Mouse (Mus musculus) forebrain, embryonic 15.5 days (tissue): ENCODE results near the gene Srrd. TPM values are rescaled to one million over a fixed set of nuclear protein-coding genes. Genes with fewer than 3 reads are reported as not detected.
A peak's percentile ranks its signal among the peaks of the same experiment; 100 is the strongest.

ENCODE experiments used
- ATAC-seq: fragments of 200-750 bp; cut with Nextera tagmentation; replicated peaks from 2 replicates; pipeline ENCODE4 v1.8.0; 2017; ENCODE audit warnings: mild to moderate bottlenecking, moderate TSS enrichment, moderate library complexity
- H3K27ac ChIP-seq: fragments of 300-500 bp; sonication (generic); replicated peaks from 2 replicates; pipeline ENCODE4 v1.5.1; 2015; ENCODE audit warnings: mild to moderate bottlenecking, inconsistent platforms
- H3K27me3 ChIP-seq: fragments of 300-500 bp; sonication (generic); 2 replicates; pipeline ENCODE4 v1.6.1; 2015; ENCODE audit warnings: inconsistent platforms
- H3K36me3 ChIP-seq: fragments of 300-500 bp; sonication (generic); 2 replicates; pipeline ENCODE4 v1.6.1; 2015; ENCODE audit warnings: mild to moderate bottlenecking, inconsistent platforms
- H3K4me1 ChIP-seq: fragments of 300-500 bp; sonication (generic); 2 replicates; pipeline ENCODE4 v1.6.1; 2015; ENCODE audit warnings: inconsistent platforms
- H3K4me2 ChIP-seq: fragments of 300-500 bp; sonication (generic); replicated peaks from 2 replicates; pipeline ENCODE4 v1.6.1; 2015; ENCODE audit warnings: mild to moderate bottlenecking, inconsistent platforms
- H3K4me3 ChIP-seq: fragments of 300-500 bp; sonication (generic); 2 replicates; pipeline ENCODE4 v1.5.1; 2015; ENCODE audit warnings: mild to moderate bottlenecking, inconsistent platforms
- H3K9ac ChIP-seq: fragments of 300-500 bp; sonication (generic); replicated peaks from 2 replicates; pipeline ENCODE4 v1.6.1; 2015; ENCODE audit warnings: mild to moderate bottlenecking, inconsistent platforms
- H3K9me3 ChIP-seq: fragments of 300-500 bp; sonication (generic); 2 replicates; pipeline ENCODE4 v1.6.1; 2016; ENCODE audit warnings: inconsistent platforms
- WGBS: fragments of 180-500 bp; shearing (Covaris S2); methylation state at CpG from one replicate; pipeline ENCODE4 v1.1.7; 2015; ENCODE audit warnings: mixed read lengths; 5-methylcytosine and 5-hydroxymethylcytosine counted together
- polyA plus RNA-seq: library from polyadenylated mRNA; unstranded; fragments of >200 nt; fragmentation: Nextera tagmentation; extraction: Ambion mirVana; gene quantifications from 2 replicates; pipeline ENCODE4 v1.2.1, GENCODE M21; 2015

Srrd gene
- polyA plus RNA-seq: 54.0 and 57.5 TPM in 2 replicates

GRCm38 (mm10) chr5:112342463-112343204 lies at the start of gene Srrd, which contains the start of gene Hps4:
Gene Srrd (minus strand): TSS chr5:112343040.
Gene Hps4 (plus strand): TSS chr5:112343083.
- Histone ChIP-seq H3K4me1 (peaks cover 33% of the 10 kb centered on the region), H3K27me3 (no peaks in the 10 kb centered on the region), H3K9ac (peak within 1 kb of the TSS; percentile 71), H3K36me3 (peaks cover 23% of the 10 kb centered on the region), H3K4me2 (peak within 1 kb of the TSS; percentile 76), H3K9me3 (no peaks in the 10 kb centered on the region), H3K4me3 (peak within 1 kb of the TSS; percentile 84), H3K27ac (peak within 1 kb of the TSS; percentile 44)
- peak; percentile 72 for ATAC-seq
- 2% methylated on average over 64 of the region's 64 CpGs for WGBS

- H3K27me3 ChIP-seq: no peaks in the 10 kb centered on the region
- peaks cover 16% of the 10 kb centered on the region; the same call in 1 of the 2 replicates for H3K36me3 ChIP-seq
- 72% methylated on average over 27 of the region's 27 CpGs for WGBS
- peaks cover 63% of the 10 kb centered on the region for H3K4me1 ChIP-seq
- H3K27ac ChIP-seq: no peak overlapping the region
- no peak overlapping the region for H3K4me2 ChIP-seq
- H3K4me3 ChIP-seq: no peak overlapping the region
- H3K9me3 ChIP-seq: no peaks in the 10 kb centered on the region
- H3K9ac ChIP-seq: no peak overlapping the region
- ATAC-seq: no peak
Observed at GRCm38 (mm10) chr5:112391676-112392323, 49.0 kb upstream of the Srrd start.

GRCm38 (mm10) chr5:112391002-112391401 lies 48.2 kb upstream of the Srrd start:
- Histone ChIP-seq H3K36me3 (peaks cover 23% of the 10 kb centered on the region), H3K4me2 (no peak overlapping the region), H3K9ac (no peak overlapping the region), H3K9me3 (no peaks in the 10 kb centered on the region), H3K4me1 (peaks cover 60% of the 10 kb centered on the region), H3K27ac (no peak overlapping the region), H3K4me3 (no peak overlapping the region), H3K27me3 (no peaks in the 10 kb centered on the region)
- ATAC-seq: no peak
- WGBS: 66% methylated on average over 16 of the region's 16 CpGs

GRCm38 (mm10) chr5:112389352-112389751 lies 46.5 kb upstream of the Srrd start:
- H3K27me3 ChIP-seq: no peaks in the 10 kb centered on the region
- no peaks in the 10 kb centered on the region for H3K9me3 ChIP-seq
- 71% methylated on average over 9 of the region's 9 CpGs for WGBS
- H3K4me3 ChIP-seq: no peak overlapping the region
- peaks cover 38% of the 10 kb centered on the region for H3K36me3 ChIP-seq
- ATAC-seq: no peak
- peaks cover 52% of the 10 kb centered on the region for H3K4me1 ChIP-seq
- no peak overlapping the region for H3K27ac ChIP-seq
- peak overlapping the region; percentile 27; the same call in 1 of the 2 replicates for H3K9ac ChIP-seq
- H3K4me2 ChIP-seq: no peak overlapping the region

- no peaks in the 10 kb centered on the region for H3K9me3 ChIP-seq
- H3K9ac ChIP-seq: no peak overlapping the region
- H3K4me2 ChIP-seq: no peak overlapping the region
- no peak for ATAC-seq
- WGBS: 79% methylated on average over 2 of the region's 2 CpGs
- H3K27ac ChIP-seq: no peak overlapping the region
- H3K4me3 ChIP-seq: no peak overlapping the region
- H3K36me3 ChIP-seq: peaks cover 34% of the 10 kb centered on the region
- peaks cover 29% of the 10 kb centered on the region for H3K4me1 ChIP-seq
- no peaks in the 10 kb centered on the region for H3K27me3 ChIP-seq
Observed at GRCm38 (mm10) chr5:112385973-112386372, 43.1 kb upstream of the Srrd start.

- WGBS: 94% methylated on average over 13 of the region's 13 CpGs
Observed at GRCm38 (mm10) chr5:112384805-112385472, 42.1 kb upstream of the Srrd start.

GRCm38 (mm10) chr5:112382641-112383330 lies 39.9 kb upstream of the Srrd start:
- no peak overlapping the region for H3K9ac ChIP-seq
- H3K4me1 ChIP-seq: peaks cover 8% of the 10 kb centered on the region; the same call in 1 of the 2 replicates
- peak overlapping the region; percentile 60 for H3K27ac ChIP-seq
- WGBS: 59% methylated on average over 16 of the region's 17 CpGs
- H3K9me3 ChIP-seq: no peaks in the 10 kb centered on the region
- H3K4me3 ChIP-seq: no peak overlapping the region
- no peaks in the 10 kb centered on the region for H3K27me3 ChIP-seq
- ATAC-seq: no peak; the same call in 1 of the 2 replicates
- H3K4me2 ChIP-seq: no peak overlapping the region
- peaks cover 42% of the 10 kb centered on the region for H3K36me3 ChIP-seq

More at GRCm38 (mm10) chr5:112384805-112385472, 42.1 kb upstream of the Srrd start:
- Histone ChIP-seq H3K27me3 (no peaks in the 10 kb centered on the region), H3K4me3 (no peak overlapping the region), H3K9ac (no peak overlapping the region), H3K27ac (no peak overlapping the region), H3K4me2 (no peak overlapping the region), H3K36me3 (peaks cover 35% of the 10 kb centered on the region), H3K9me3 (no peaks in the 10 kb centered on the region), H3K4me1 (peaks cover 22% of the 10 kb centered on the region)
- no peak for ATAC-seq

GRCm38 (mm10) chr5:112382042-112382441 lies 39.2 kb upstream of the Srrd start:
- Histone ChIP-seq H3K4me1 (peaks cover 8% of the 10 kb centered on the region; the same call in 1 of the 2 replicates), H3K27ac (peak overlapping the region; percentile 60)

GRCm38 (mm10) chr5:112381154-112381553 lies 38.3 kb upstream of the Srrd start:
- peaks cover 32% of the 10 kb centered on the region for H3K36me3 ChIP-seq
- no peak overlapping the region for H3K27ac ChIP-seq
- no peak for ATAC-seq
- H3K4me3 ChIP-seq: no peak overlapping the region
- H3K27me3 ChIP-seq: no peaks in the 10 kb centered on the region
- WGBS: 84% methylated on average over 11 of the region's 11 CpGs
- no peaks in the 10 kb centered on the region for H3K9me3 ChIP-seq
- H3K4me1 ChIP-seq: peaks cover 8% of the 10 kb centered on the region; the same call in 1 of the 2 replicates
- no peak overlapping the region for H3K9ac ChIP-seq
- no peak overlapping the region for H3K4me2 ChIP-seq

More at GRCm38 (mm10) chr5:112382042-112382441, 39.2 kb upstream of the Srrd start:
- H3K4me3 ChIP-seq: no peak overlapping the region
- ATAC-seq: no peak
- no peaks in the 10 kb centered on the region for H3K9me3 ChIP-seq
- peaks cover 41% of the 10 kb centered on the region for H3K36me3 ChIP-seq
- no peaks in the 10 kb centered on the region for H3K27me3 ChIP-seq
- 61% methylated on average over 9 of the region's 9 CpGs for WGBS
- peak overlapping the region; percentile 13; the same call in 1 of the 2 replicates for H3K9ac ChIP-seq
- no peak overlapping the region for H3K4me2 ChIP-seq

- H3K27ac ChIP-seq: no peak overlapping the region
- WGBS: 80% methylated on average over 6 of the region's 6 CpGs
- H3K4me3 ChIP-seq: no peak overlapping the region
- ATAC-seq: no peak
- peaks cover 8% of the 10 kb centered on the region; the same call in 1 of the 2 replicates for H3K4me1 ChIP-seq
- H3K4me2 ChIP-seq: no peak overlapping the region
- peaks cover 29% of the 10 kb centered on the region for H3K36me3 ChIP-seq
- H3K9ac ChIP-seq: no peak overlapping the region
- no peaks in the 10 kb centered on the region for H3K27me3 ChIP-seq
- no peaks in the 10 kb centered on the region for H3K9me3 ChIP-seq
Observed at GRCm38 (mm10) chr5:112378716-112379115, 35.9 kb upstream of the Srrd start.

GRCm38 (mm10) chr5:112377380-112377779 lies 34.5 kb upstream of the Srrd start:
- 96% methylated on average over 1 of the region's 1 CpGs for WGBS
- no peak for ATAC-seq
- H3K4me3 ChIP-seq: no peak overlapping the region
- H3K36me3 ChIP-seq: peaks cover 29% of the 10 kb centered on the region
- H3K4me1 ChIP-seq: peaks cover 15% of the 10 kb centered on the region
- no peaks in the 10 kb centered on the region for H3K27me3 ChIP-seq
- no peak overlapping the region for H3K9ac ChIP-seq
- no peak overlapping the region for H3K4me2 ChIP-seq
- H3K9me3 ChIP-seq: no peaks in the 10 kb centered on the region
- no peak overlapping the region for H3K27ac ChIP-seq
